Mouse (Mus musculus) heart, embryonic 15.5 days (tissue): ENCODE data around the gene BC035044. TPM values are rescaled to one million over a fixed set of nuclear protein-coding genes. Genes with fewer than 3 reads are reported as not detected.
"Not testable (repeated sequence)": the region's sequence is repeated elsewhere in the genome, so short reads cannot be mapped to it uniquely, and the experiment has no call there.

ENCODE experiments used
- ATAC-seq: fragments of 200-750 bp; cut with Nextera tagmentation; replicated peaks from 2 replicates; pipeline ENCODE4 v1.8.0; 2017; ENCODE audit warnings: low read depth, moderate TSS enrichment; ENCODE audit not compliant: insufficient number of reproducible peaks, insufficient read depth, low FRiP score
- H3K27ac ChIP-seq: fragments of 300-500 bp; sonication (generic); 2 replicates; pipeline ENCODE4 v1.5.1; 2015; ENCODE audit warnings: mild to moderate bottlenecking, inconsistent platforms
- H3K27me3 ChIP-seq: fragments of 300-500 bp; sonication (generic); 2 replicates; pipeline ENCODE4 v1.6.1; 2015; ENCODE audit warnings: inconsistent platforms
- H3K36me3 ChIP-seq: fragments of 300-500 bp; sonication (generic); 2 replicates; pipeline ENCODE4 v1.6.1; 2015; ENCODE audit warnings: mild to moderate bottlenecking, inconsistent platforms
- H3K4me1 ChIP-seq: fragments of 300-500 bp; sonication (generic); replicated peaks from 2 replicates; pipeline ENCODE4 v1.6.1; 2015; ENCODE audit warnings: inconsistent platforms
- H3K4me2 ChIP-seq: fragments of 300-500 bp; sonication (generic); 2 replicates; pipeline ENCODE4 v1.6.1; 2015; ENCODE audit warnings: inconsistent platforms, mild to moderate bottlenecking, moderate library complexity
- H3K4me3 ChIP-seq: fragments of 300-500 bp; sonication (generic); 2 replicates; pipeline ENCODE4 v1.5.1; 2015; ENCODE audit warnings: mild to moderate bottlenecking, inconsistent platforms
- H3K9ac ChIP-seq: fragments of 300-500 bp; sonication (generic); 2 replicates; pipeline ENCODE4 v1.6.1; 2015; ENCODE audit warnings: mild to moderate bottlenecking, inconsistent platforms
- H3K9me3 ChIP-seq: fragments of 300-500 bp; sonication (generic); replicated peaks from 2 replicates; pipeline ENCODE4 v1.6.1; 2016; ENCODE audit warnings: inconsistent platforms
- WGBS: fragments of 180-500 bp; shearing (Covaris S2); methylation state at CpG from one replicate; pipeline ENCODE4 v1.1.7; 2015; ENCODE audit warnings: mixed read lengths; 5-methylcytosine and 5-hydroxymethylcytosine counted together
- polyA plus RNA-seq: library from polyadenylated mRNA; unstranded; fragments of >200 nt; fragmentation: Nextera tagmentation; extraction: Ambion mirVana; gene quantifications from 2 replicates; pipeline ENCODE4 v1.2.1, GENCODE M21; 2015

BC035044 gene
- polyA plus RNA-seq, 1 experiment from 2014 or later, result 0.18 TPM

DNA sequence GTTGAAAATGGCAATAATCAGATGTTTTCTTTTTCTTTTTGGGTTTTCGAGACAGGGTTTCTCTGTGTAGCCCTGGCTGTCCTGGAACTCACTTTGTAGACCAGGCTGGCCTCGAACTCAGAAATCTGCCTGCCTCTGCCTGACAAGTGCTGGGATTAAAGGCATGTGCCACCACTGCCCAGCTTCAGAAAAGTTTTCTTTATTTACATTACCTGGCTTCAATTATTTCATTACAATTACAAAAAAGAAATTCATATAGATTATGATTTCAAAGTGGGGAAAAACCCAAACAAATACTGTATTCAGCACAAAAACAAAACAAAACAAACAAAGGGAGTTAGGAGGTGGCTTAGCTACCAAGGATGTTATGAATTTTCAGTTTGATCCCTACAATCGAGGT lies 50.3 kb downstream of the BC035044 start:
- WGBS, result 80% methylated on average over 3 of the region's 3 CpGs
- not testable (repeated sequence) for ATAC-seq, H3K4me3 ChIP-seq, H3K9me3 ChIP-seq, H3K4me2 ChIP-seq, H3K27me3 ChIP-seq, H3K27ac ChIP-seq, H3K9ac ChIP-seq, H3K36me3 ChIP-seq
- H3K4me1 ChIP-seq, result peaks cover 33% of the 10 kb centered on the region

DNA sequence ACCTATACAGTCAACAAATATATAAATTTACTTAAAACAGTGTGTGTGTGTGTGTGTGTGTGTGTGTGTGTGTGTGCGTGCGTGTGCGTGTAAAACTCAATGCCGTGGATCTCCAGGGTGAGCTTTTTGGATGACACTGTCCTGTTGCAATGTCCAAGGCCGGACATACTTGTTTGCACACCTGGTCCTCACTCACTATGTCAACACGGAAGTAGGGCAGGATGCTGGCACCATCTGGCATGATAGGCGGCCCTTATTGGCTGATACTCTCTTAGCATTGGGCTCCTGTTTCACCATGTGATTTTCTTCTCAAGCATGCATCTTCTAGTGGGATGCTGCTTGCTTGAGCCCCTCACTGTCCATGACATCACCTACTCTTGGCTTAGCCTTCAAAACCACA lies 51.0 kb downstream of the BC035044 start:
- H3K9me3 ChIP-seq, result no peaks in the 10 kb centered on the region
- ATAC-seq, result no peak
- H3K27ac ChIP-seq, result no peak overlapping the region
- WGBS, result 63% methylated on average over 7 of the region's 7 CpGs
- no peaks in the 10 kb centered on the region for H3K27me3 ChIP-seq
- H3K4me1 ChIP-seq, result peaks cover 32% of the 10 kb centered on the region
- H3K36me3 ChIP-seq, result no peaks in the 10 kb centered on the region
- peak overlapping the region; percentile 82 for H3K4me3 ChIP-seq
- H3K9ac ChIP-seq, result no peak overlapping the region
- peak overlapping the region; percentile 86 for H3K4me2 ChIP-seq

- Histone ChIP-seq H3K9me3 (no peaks in the 10 kb centered on the region), H3K9ac (peak overlapping the region; percentile 62), H3K36me3 (no peaks in the 10 kb centered on the region), H3K27me3 (no peaks in the 10 kb centered on the region), H3K4me2 (peak overlapping the region; percentile 86), H3K27ac (peak overlapping the region; percentile 93), H3K4me1 (peaks cover 27% of the 10 kb centered on the region), H3K4me3 (peak overlapping the region; percentile 82)
- ATAC-seq, result 0 out of 2 replicates have a peak, but pooled peaks have one; percentile 25
- under 1% methylated on average over 17 of the region's 17 CpGs for WGBS
Measured at GRCm38 (mm10) chr6:128839266-128839771, 51.6 kb downstream of the BC035044 start.

GRCm38 (mm10) chr6:128838342-128839265 lies 52.3 kb downstream of the BC035044 start:
- peak overlapping the region; percentile 93 for H3K27ac ChIP-seq
- peak; percentile 44 for ATAC-seq
- H3K4me2 ChIP-seq, result peak overlapping the region; percentile 86
- no peaks in the 10 kb centered on the region for H3K36me3 ChIP-seq
- H3K4me3 ChIP-seq, result peak overlapping the region; percentile 82
- under 1% methylated on average over 49 of the region's 49 CpGs for WGBS
- no peaks in the 10 kb centered on the region for H3K9me3 ChIP-seq
- peak overlapping the region; percentile 86 for H3K9ac ChIP-seq
- H3K27me3 ChIP-seq, result no peaks in the 10 kb centered on the region
- peaks cover 24% of the 10 kb centered on the region for H3K4me1 ChIP-seq

- Histone ChIP-seq H3K9ac (peak overlapping the region; percentile 55), H3K36me3 (no peaks in the 10 kb centered on the region), H3K4me1 (peaks cover 24% of the 10 kb centered on the region), H3K4me3 (peak overlapping the region; percentile 82), H3K27ac (peak overlapping the region; percentile 93), H3K9me3 (no peaks in the 10 kb centered on the region), H3K27me3 (no peaks in the 10 kb centered on the region), H3K4me2 (peak overlapping the region; percentile 86)
- no peak for ATAC-seq
- WGBS, result 4% methylated on average over 14 of the region's 14 CpGs
Measured at GRCm38 (mm10) chr6:128837454-128838341, 53.2 kb downstream of the BC035044 start.

GRCm38 (mm10) chr6:128836955-128837334 lies 54.0 kb downstream of the BC035044 start:
- WGBS, result 81% methylated on average over 6 of the region's 6 CpGs
- H3K9ac ChIP-seq, result no peak overlapping the region
- no peak for ATAC-seq
- H3K4me3 ChIP-seq, result peak overlapping the region; percentile 82
- no peaks in the 10 kb centered on the region for H3K36me3 ChIP-seq
- no peaks in the 10 kb centered on the region for H3K9me3 ChIP-seq
- H3K4me2 ChIP-seq, result peak overlapping the region; percentile 86
- H3K27me3 ChIP-seq, result no peaks in the 10 kb centered on the region
- H3K27ac ChIP-seq, result peak overlapping the region; percentile 93; the same call in 1 of the 2 replicates
- H3K4me1 ChIP-seq, result peaks cover 19% of the 10 kb centered on the region

DNA sequence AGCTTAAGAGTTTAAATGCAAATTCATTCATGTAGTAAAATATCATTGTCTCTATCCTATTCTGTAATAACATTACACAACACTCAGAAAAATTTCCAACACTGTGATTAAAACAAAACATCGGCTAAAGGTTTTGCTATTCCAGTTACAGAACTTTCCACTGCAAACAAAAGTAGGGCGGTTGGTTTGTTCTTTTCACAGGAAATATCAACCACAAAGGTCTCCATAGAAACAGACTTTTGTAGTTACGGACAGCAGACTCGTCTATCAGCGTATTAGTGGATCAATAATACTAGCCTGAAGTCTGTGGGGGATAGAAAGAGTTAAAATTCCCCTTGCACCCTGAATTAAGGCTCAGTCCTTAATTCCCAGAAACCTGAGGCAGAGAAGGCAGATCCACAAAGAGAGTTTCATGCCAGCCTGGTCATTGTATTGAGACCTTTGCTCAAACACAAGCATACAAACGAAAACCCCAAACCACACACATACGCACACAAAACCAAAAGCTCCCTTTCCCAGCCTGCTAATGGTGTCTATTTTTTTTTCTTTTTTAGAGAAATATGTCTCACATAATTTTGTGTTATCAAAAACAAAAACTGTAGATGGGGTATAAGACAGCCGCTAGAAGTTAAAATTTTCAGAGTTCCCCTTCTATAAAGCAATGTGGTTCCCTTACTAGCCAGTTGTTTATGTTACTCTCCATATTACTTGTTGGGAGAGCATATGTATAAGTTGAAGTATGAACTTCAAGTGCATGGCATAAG lies 54.6 kb downstream of the BC035044 start:
- Histone ChIP-seq H3K27me3 (no peaks in the 10 kb centered on the region), H3K4me1 (peaks cover 15% of the 10 kb centered on the region), H3K36me3 (no peaks in the 10 kb centered on the region), H3K4me3 (no peak overlapping the region), H3K9ac (no peak overlapping the region), H3K27ac (no peak overlapping the region), H3K9me3 (no peaks in the 10 kb centered on the region), H3K4me2 (no peak overlapping the region)
- WGBS, result 80% methylated on average over 8 of the region's 8 CpGs
- no peak for ATAC-seq

GRCm38 (mm10) chr6:128835571-128835970 lies 55.4 kb downstream of the BC035044 start:
- H3K27ac ChIP-seq, result no peak overlapping the region
- H3K27me3 ChIP-seq, result no peaks in the 10 kb centered on the region
- no peak for ATAC-seq
- no peaks in the 10 kb centered on the region for H3K36me3 ChIP-seq
- no peak overlapping the region for H3K4me2 ChIP-seq
- WGBS, result 66% methylated on average over 4 of the region's 4 CpGs
- no peaks in the 10 kb centered on the region for H3K9me3 ChIP-seq
- H3K9ac ChIP-seq, result no peak overlapping the region
- no peak overlapping the region for H3K4me3 ChIP-seq
- H3K4me1 ChIP-seq, result peaks cover 15% of the 10 kb centered on the region

- Histone ChIP-seq H3K9ac (no peak overlapping the region), H3K27me3 (no peaks in the 10 kb centered on the region), H3K36me3 (no peaks in the 10 kb centered on the region), H3K27ac (no peak overlapping the region), H3K4me2 (no peak overlapping the region), H3K4me3 (no peak overlapping the region), H3K9me3 (no peaks in the 10 kb centered on the region), H3K4me1 (peaks cover 10% of the 10 kb centered on the region)
- 78% methylated on average over 10 of the region's 10 CpGs for WGBS
- no peak for ATAC-seq
Measured at GRCm38 (mm10) chr6:128833046-128833445, 57.9 kb downstream of the BC035044 start.

DNA sequence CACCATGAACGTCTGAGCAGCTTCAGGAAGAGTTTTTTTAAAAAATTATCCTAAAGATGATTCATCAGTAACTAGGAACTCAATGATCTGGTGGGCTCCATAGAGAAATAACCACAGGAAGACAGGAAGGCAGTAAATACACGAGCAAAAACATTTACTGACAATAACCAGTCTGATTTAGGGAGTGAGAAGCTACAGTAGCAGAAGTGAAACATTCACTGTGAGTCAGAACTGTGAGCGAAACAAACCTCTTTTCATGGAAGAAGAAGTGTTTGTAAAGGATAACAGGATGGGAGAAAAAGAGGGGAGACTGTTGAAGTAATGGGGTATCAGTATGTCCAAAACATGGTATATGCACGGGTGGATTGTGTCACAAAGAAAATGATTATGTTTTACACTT lies 61.1 kb downstream of the BC035044 start:
- no peaks in the 10 kb centered on the region for H3K9me3 ChIP-seq
- 50% methylated on average over 4 of the region's 4 CpGs for WGBS
- no peaks in the 10 kb centered on the region for H3K36me3 ChIP-seq
- no peaks in the 10 kb centered on the region for H3K4me1 ChIP-seq
- H3K4me2 ChIP-seq, result no peak overlapping the region
- no peak overlapping the region for H3K4me3 ChIP-seq
- H3K27me3 ChIP-seq, result no peaks in the 10 kb centered on the region
- no peak for ATAC-seq
- H3K9ac ChIP-seq, result no peak overlapping the region
- no peak overlapping the region for H3K27ac ChIP-seq
